Mouse (Mus musculus): ENCODE data around the gene Hmgn5. TPM values are rescaled to one million over a fixed set of nuclear protein-coding genes. Genes with fewer than 3 reads are reported as not detected.

Gene Hmgn5
- 17.6 and 17.8 TPM in 2 replicates for polyA plus RNA-seq (2012; ENCODE audit: insufficient read depth, insufficient read length, missing spikeins)

- peak within 1 kb of the TSS; percentile 50 for H3K27ac ChIP-seq (ENCODE audit: insufficient read depth, low read depth, low read length)
- peak within 1 kb of the TSS; percentile 72 for H3K4me3 ChIP-seq (ENCODE audit: insufficient read depth, low read length)
- TF ChIP-seq POLR2A (IDR thresholded peaks at IDR 0.05; ENCODE audit: borderline replicate concordance, low read depth, low read length) (no peak), CTCF (IDR thresholded peaks at IDR 0.05; ENCODE audit: low read depth, low read length) (no peak)
- H3K4me1 ChIP-seq (ENCODE audit: control insufficient read depth, insufficient read depth, low read length) = no peaks in the 10 kb centered on the region
These were observed at the start of gene Hmgn5 for GRCm38 (mm10) chrX:109013283-109013682. Gene Hmgn5 (minus strand): TSS chrX:109013404.

DNA sequence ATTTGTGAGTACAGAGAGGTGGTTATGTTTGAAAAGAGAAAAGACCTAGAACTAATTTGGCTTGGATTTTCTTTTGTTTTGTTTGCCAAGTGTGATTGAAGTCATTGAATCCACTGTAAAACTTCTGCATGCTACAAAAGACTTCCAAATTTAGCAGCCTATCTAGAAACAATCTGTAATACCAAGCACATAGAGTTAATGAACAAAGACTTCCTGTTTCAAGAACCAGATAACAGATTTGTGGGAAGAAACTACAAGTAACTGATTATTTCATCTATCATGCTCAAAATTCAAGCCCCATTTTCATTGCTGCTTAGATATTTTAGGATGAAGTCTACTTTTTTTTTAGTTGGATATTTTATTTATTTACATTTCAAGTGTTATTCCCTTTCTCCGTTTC is 34.6 kb upstream of the Hmgn5 start:
- no peaks in the 10 kb centered on the region for H3K4me1 ChIP-seq (ENCODE audit: control insufficient read depth, insufficient read depth, low read length)
- no peak for TF ChIP-seq CTCF (IDR thresholded peaks at IDR 0.05; ENCODE audit: low read depth, low read length)
- no peak for TF ChIP-seq POLR2A (IDR thresholded peaks at IDR 0.05; ENCODE audit: borderline replicate concordance, low read depth, low read length)
- H3K4me3 ChIP-seq (ENCODE audit: insufficient read depth, low read length) = no peak overlapping the region
- H3K27ac ChIP-seq (ENCODE audit: insufficient read depth, low read depth, low read length) = no peak overlapping the region

GRCm38 (mm10) chrX:109026224-109026623 is 13.0 kb upstream of the Hmgn5 start:
- TF ChIP-seq POLR2A (IDR thresholded peaks at IDR 0.05; ENCODE audit: borderline replicate concordance, low read depth, low read length) (no peak), CTCF (IDR thresholded peaks at IDR 0.05; ENCODE audit: low read depth, low read length) (no peak)
- H3K4me1 ChIP-seq (ENCODE audit: control insufficient read depth, insufficient read depth, low read length) = no peaks in the 10 kb centered on the region
- H3K4me3 ChIP-seq (ENCODE audit: insufficient read depth, low read length) = no peak overlapping the region
- H3K27ac ChIP-seq (ENCODE audit: insufficient read depth, low read depth, low read length) = no peak overlapping the region

GRCm38 (mm10) chrX:109020858-109021257 is 7.7 kb upstream of the Hmgn5 start:
- no peak overlapping the region for H3K4me3 ChIP-seq (ENCODE audit: insufficient read depth, low read length)
- TF ChIP-seq POLR2A (IDR thresholded peaks at IDR 0.05; ENCODE audit: borderline replicate concordance, low read depth, low read length) (no peak), CTCF (IDR thresholded peaks at IDR 0.05; ENCODE audit: low read depth, low read length) (no peak)
- H3K27ac ChIP-seq (ENCODE audit: insufficient read depth, low read depth, low read length) = no peak overlapping the region
- H3K4me1 ChIP-seq (ENCODE audit: control insufficient read depth, insufficient read depth, low read length) = no peaks in the 10 kb centered on the region

- Histone ChIP-seq H3K4me3 (ENCODE audit: insufficient read depth, low read length) (peak overlapping the region; percentile 66), H3K4me1 (ENCODE audit: control insufficient read depth, insufficient read depth, low read length) (no peaks in the 10 kb centered on the region), H3K27ac (ENCODE audit: insufficient read depth, low read depth, low read length) (no peak overlapping the region)
- TF ChIP-seq CTCF (IDR thresholded peaks at IDR 0.05; ENCODE audit: low read depth, low read length) (no peak), POLR2A (IDR thresholded peaks at IDR 0.05; ENCODE audit: borderline replicate concordance, low read depth, low read length) (no peak)
These were observed 962 bp upstream of the Hmgn5 start for GRCm38 (mm10) chrX:109014166-109014565.

DNA sequence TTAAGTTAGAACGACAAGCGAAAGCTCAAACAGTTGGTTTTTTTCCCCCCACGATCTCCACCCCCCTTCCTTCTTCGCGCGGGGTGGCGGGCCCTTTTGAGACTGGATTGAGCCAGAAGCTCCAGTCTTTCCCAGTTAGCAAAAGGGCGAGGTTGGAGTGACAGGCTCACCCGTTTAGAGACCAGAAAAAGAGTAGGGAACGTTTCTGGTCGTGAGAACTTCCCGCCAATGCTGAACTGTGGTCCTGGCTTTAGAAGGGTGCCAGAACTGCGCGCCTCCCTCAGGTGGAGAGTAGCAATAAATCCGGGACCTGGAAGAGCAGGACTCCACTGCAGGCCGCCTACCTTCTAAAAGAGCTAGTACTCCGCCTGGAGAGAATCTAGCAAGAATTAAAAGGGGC is 482 bp upstream of the Hmgn5 start:
- peak overlapping the region; percentile 66 for H3K4me3 ChIP-seq (ENCODE audit: insufficient read depth, low read length)
- no peak for TF ChIP-seq CTCF (IDR thresholded peaks at IDR 0.05; ENCODE audit: low read depth, low read length)
- TF ChIP-seq POLR2A (IDR thresholded peaks at IDR 0.05; ENCODE audit: borderline replicate concordance, low read depth, low read length) = no peak
- peak overlapping the region; percentile 15 for H3K27ac ChIP-seq (ENCODE audit: insufficient read depth, low read depth, low read length)
- no peaks in the 10 kb centered on the region for H3K4me1 ChIP-seq (ENCODE audit: control insufficient read depth, insufficient read depth, low read length)

- peak overlapping the region; percentile 72 for H3K4me3 ChIP-seq (ENCODE audit: insufficient read depth, low read length)
- TF ChIP-seq POLR2A (IDR thresholded peaks at IDR 0.05; ENCODE audit: borderline replicate concordance, low read depth, low read length) (no peak), CTCF (IDR thresholded peaks at IDR 0.05; ENCODE audit: low read depth, low read length) (no peak)
- peak overlapping the region; percentile 50 for H3K27ac ChIP-seq (ENCODE audit: insufficient read depth, low read depth, low read length)
- H3K4me1 ChIP-seq (ENCODE audit: control insufficient read depth, insufficient read depth, low read length) = no peaks in the 10 kb centered on the region
These were observed 703 bp downstream of the Hmgn5 start for GRCm38 (mm10) chrX:109012371-109013031.

DNA sequence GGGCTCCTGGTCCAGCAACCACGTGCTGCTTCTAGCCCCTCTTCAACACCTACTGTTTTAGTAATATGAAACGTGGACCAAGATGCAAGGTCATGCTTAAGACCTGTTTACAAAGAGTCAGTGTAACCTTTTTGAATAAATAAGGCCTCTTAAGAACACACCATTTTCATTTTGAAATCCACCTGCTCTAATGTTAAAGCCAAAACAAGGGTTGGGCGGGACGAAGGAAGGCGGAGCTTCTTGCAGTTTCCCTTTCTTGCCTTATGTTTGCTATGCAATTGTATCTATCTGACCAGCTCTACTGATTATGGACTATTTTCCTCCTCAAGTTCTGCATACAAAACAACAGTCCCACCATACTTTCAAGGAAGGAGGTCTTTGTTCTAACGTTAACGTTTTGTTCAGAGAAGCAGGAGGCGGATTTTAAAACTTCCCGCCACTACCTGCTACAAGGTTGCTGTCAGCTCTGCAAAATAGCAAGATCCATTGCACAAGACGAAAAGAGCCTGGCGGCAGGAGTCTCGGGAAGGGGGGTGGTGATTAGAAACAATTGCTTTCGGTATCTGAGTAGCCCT is 1.5 kb downstream of the Hmgn5 start:
- H3K27ac ChIP-seq (ENCODE audit: insufficient read depth, low read depth, low read length) = no peak overlapping the region
- peak overlapping the region; percentile 72 for H3K4me3 ChIP-seq (ENCODE audit: insufficient read depth, low read length)
- no peaks in the 10 kb centered on the region for H3K4me1 ChIP-seq (ENCODE audit: control insufficient read depth, insufficient read depth, low read length)
- TF ChIP-seq POLR2A (IDR thresholded peaks at IDR 0.05; ENCODE audit: borderline replicate concordance, low read depth, low read length) (no peak), CTCF (IDR thresholded peaks at IDR 0.05; ENCODE audit: low read depth, low read length) (no peak)

GRCm38 (mm10) chrX:109001277-109001676 is 11.9 kb downstream of the Hmgn5 start:
- H3K4me3 ChIP-seq (ENCODE audit: insufficient read depth, low read length) = no peak overlapping the region
- TF ChIP-seq POLR2A (IDR thresholded peaks at IDR 0.05; ENCODE audit: borderline replicate concordance, low read depth, low read length) = no peak
- no peak for TF ChIP-seq CTCF (IDR thresholded peaks at IDR 0.05; ENCODE audit: low read depth, low read length)
- H3K4me1 ChIP-seq (ENCODE audit: control insufficient read depth, insufficient read depth, low read length) = no peaks in the 10 kb centered on the region
- no peak overlapping the region for H3K27ac ChIP-seq (ENCODE audit: insufficient read depth, low read depth, low read length)

Other genes with a start within 250 kb of the Hmgn5 start
- 6.5 TPM in 2 replicates for gene Brwd3, start 179.0 kb downstream of the Hmgn5 start, polyA plus RNA-seq (2012; ENCODE audit: insufficient read depth, insufficient read length, missing spikeins)
- 340 and 347 TPM in 2 replicates for gene Sh3bgrl, start 82.0 kb upstream of the Hmgn5 start, polyA plus RNA-seq (2012; ENCODE audit: insufficient read depth, insufficient read length, missing spikeins)
- 2.9 and 4.2 TPM in 2 replicates for gene Gm6377, start 183.4 kb upstream of the Hmgn5 start, polyA plus RNA-seq (2012; ENCODE audit: insufficient read depth, insufficient read length, missing spikeins)